18 mouse cellular contexts compared by ENCODE assay signal in genomic region chr9:46684113-46684850, GRCm38 (mm10).
A peak's percentile ranks its signal among the peaks of the same experiment; 100 is the strongest.
DNase-seq lines count a peak whose midpoint lies in the region; ATAC-seq and TF ChIP-seq lines count a peak whose summit lies in the region.
"Had no signal": no experiment of that assay in that cellular context is flagged by ENCODE, and none has a peak within 500 bp of the region (broad histone marks: within the 10 kb centered on the region; RNA-seq: fewer than 3 reads in every experiment).

No protein-coding gene starts in this region.

- no peak overlapping the region for H3K4me3 ChIP-seq in midbrain, embryonic 16.5 days (ENCODE audit: low read depth, low read length)
- H3K4me3 ChIP-seq in midbrain, embryonic 13.5 days (replicated peaks): no peak overlapping the region
- no peak overlapping the region for H3K4me3 ChIP-seq in hindbrain, embryonic 12.5 days
- H3K4me3 ChIP-seq in hindbrain, embryonic 16.5 days (ENCODE audit: low read length): no peak overlapping the region
- H3K4me3 ChIP-seq: embryonic facial prominence, embryonic 13.5 days; forebrain, embryonic 13.5 days; heart, embryonic 13.5 days had no signal

- TF ChIP-seq CTCF in brain, embryonic 14.5 days (IDR thresholded peaks at IDR 0.05; ENCODE audit: borderline replicate concordance, extremely low read depth, insufficient read depth, insufficient read length): no peak

- H3K4me1 ChIP-seq in midbrain, embryonic 16.5 days (ENCODE audit: control insufficient read depth, insufficient read depth, low read length): no peaks in the 10 kb centered on the region
- 0 out of 2 replicates have a peak, but pooled peaks cover 2% of the 10 kb centered on the region for H3K4me1 ChIP-seq in midbrain, embryonic 13.5 days (replicated peaks)
- H3K4me1 ChIP-seq in hindbrain, embryonic 12.5 days: peaks cover 7% of the 10 kb centered on the region; the same call in 1 of the 2 replicates
- H3K4me1 ChIP-seq in hindbrain, embryonic 16.5 days (ENCODE audit: control insufficient read depth, insufficient read depth, low read depth, low read length): peaks cover 2% of the 10 kb centered on the region; the same call in 1 of the 2 replicates
- H3K4me1 ChIP-seq: embryonic facial prominence, embryonic 13.5 days; forebrain, embryonic 13.5 days; heart, embryonic 13.5 days had no signal

- no peak overlapping the region for H3K9ac ChIP-seq in midbrain, embryonic 16.5 days (ENCODE audit: low read depth, low read length)
- H3K9ac ChIP-seq in midbrain, embryonic 13.5 days (replicated peaks): no peak overlapping the region
- H3K9ac ChIP-seq in hindbrain, embryonic 12.5 days: no peak overlapping the region
- H3K9ac ChIP-seq in hindbrain, embryonic 16.5 days (ENCODE audit: low read depth, low read length): no peak overlapping the region
- H3K9ac ChIP-seq: embryonic facial prominence, embryonic 13.5 days; forebrain, embryonic 13.5 days; heart, embryonic 13.5 days had no signal

- no peaks in the 10 kb centered on the region for H3K36me3 ChIP-seq in midbrain, embryonic 16.5 days (ENCODE audit: control insufficient read depth, insufficient read depth, low read length)
- H3K36me3 ChIP-seq in midbrain, embryonic 13.5 days: no peaks in the 10 kb centered on the region
- H3K36me3 ChIP-seq in hindbrain, embryonic 12.5 days: no peaks in the 10 kb centered on the region
- no peaks in the 10 kb centered on the region for H3K36me3 ChIP-seq in hindbrain, embryonic 16.5 days (ENCODE audit: control insufficient read depth, insufficient read depth, low read length)
- H3K36me3 ChIP-seq: embryonic facial prominence, embryonic 13.5 days; heart, embryonic 13.5 days had no signal

- H3K27ac ChIP-seq in midbrain, embryonic 16.5 days (ENCODE audit: low read length): 0 out of 2 replicates have a peak overlapping the region, but pooled peaks have one; percentile 20
- no peak overlapping the region for H3K27ac ChIP-seq in midbrain, embryonic 13.5 days
- peak overlapping the region; percentile 72 for H3K27ac ChIP-seq in hindbrain, embryonic 12.5 days
- no peak overlapping the region for H3K27ac ChIP-seq in hindbrain, embryonic 16.5 days (ENCODE audit: low read depth, low read length)
- H3K27ac ChIP-seq: embryonic facial prominence, embryonic 13.5 days; forebrain, embryonic 13.5 days; heart, embryonic 13.5 days had no signal

- H3K9me3 ChIP-seq in midbrain, embryonic 16.5 days (replicated peaks; ENCODE audit: control insufficient read depth, low read length, poor library complexity, severe bottlenecking): no peaks in the 10 kb centered on the region; the same call in 1 of the 2 replicates
- no peaks in the 10 kb centered on the region for H3K9me3 ChIP-seq in midbrain, embryonic 13.5 days
- H3K9me3 ChIP-seq in hindbrain, embryonic 12.5 days (replicated peaks): no peaks in the 10 kb centered on the region
- H3K9me3 ChIP-seq in hindbrain, embryonic 16.5 days (ENCODE audit: control insufficient read depth, low read length): no peaks in the 10 kb centered on the region
- H3K9me3 ChIP-seq: embryonic facial prominence, embryonic 13.5 days; forebrain, embryonic 13.5 days; heart, embryonic 13.5 days had no signal

- DNase-seq in brain, embryonic 14.5 days (ENCODE audit: low read depth): peak; percentile 52
- no peak for DNase-seq in urinary bladder, postnatal 25 days (ENCODE audit: low spot score)
- DNase-seq in lung, postnatal 4 days: no peak
- DNase-seq in adrenal gland, postnatal 14 days: no peak
- DNase-seq: adrenal gland, adult 8-10 months; cerebellum, adult 11-12 months; cerebellum, adult 9-10 months; cerebellum, postnatal 25 days; gastrocnemius, postnatal 36 days; heart, adult 11 months; heart, postnatal 36 days had no signal

- no peaks in the 10 kb centered on the region for H3K27me3 ChIP-seq in midbrain, embryonic 16.5 days (ENCODE audit: control insufficient read depth, insufficient read depth, low read depth, low read length)
- H3K27me3 ChIP-seq in midbrain, embryonic 13.5 days: no peaks in the 10 kb centered on the region
- H3K27me3 ChIP-seq in hindbrain, embryonic 12.5 days: no peaks in the 10 kb centered on the region
- H3K27me3 ChIP-seq in hindbrain, embryonic 16.5 days (replicated peaks; ENCODE audit: control insufficient read depth, insufficient read depth, low read length): no peaks in the 10 kb centered on the region
- H3K27me3 ChIP-seq: forebrain, embryonic 13.5 days had no signal

- no peak overlapping the region for H3K4me2 ChIP-seq in midbrain, embryonic 16.5 days (ENCODE audit: low read length)
- H3K4me2 ChIP-seq in midbrain, embryonic 13.5 days (replicated peaks): no peak overlapping the region
- no peak overlapping the region for H3K4me2 ChIP-seq in hindbrain, embryonic 12.5 days (replicated peaks)
- H3K4me2 ChIP-seq in hindbrain, embryonic 16.5 days (ENCODE audit: low read length): no peak overlapping the region
- H3K4me2 ChIP-seq: embryonic facial prominence, embryonic 13.5 days; forebrain, embryonic 13.5 days; heart, embryonic 13.5 days had no signal

- ATAC-seq in midbrain, embryonic 16.5 days: no peak
- ATAC-seq in midbrain, embryonic 13.5 days: no peak
- ATAC-seq in hindbrain, embryonic 12.5 days (ENCODE audit: low FRiP score): peak; percentile 67
- ATAC-seq in hindbrain, embryonic 16.5 days: peak; percentile 45
- ATAC-seq: forebrain, embryonic 13.5 days had no signal

- no peak for TF ChIP-seq POLR2A in brain, embryonic 14.5 days (IDR thresholded peaks at IDR 0.05; ENCODE audit: borderline replicate concordance, extremely low read depth, insufficient read depth, insufficient read length, poor library complexity, severe bottlenecking)

- WGBS in midbrain, embryonic 16.5 days: 71% methylated on average over 15 of the region's 15 CpGs
- WGBS in midbrain, embryonic 13.5 days: 78% methylated on average over 15 of the region's 15 CpGs
- WGBS in hindbrain, embryonic 12.5 days: 60% methylated on average over 15 of the region's 15 CpGs
- 50% methylated on average over 15 of the region's 15 CpGs for WGBS in hindbrain, embryonic 16.5 days

Comparison
In these comparisons a context has a peak if more than half of its experiments do, and no peak if none do; other contexts are left out.
1. H3K27ac ChIP-seq: peak in midbrain, embryonic 16.5 days (single experiment) and hindbrain, embryonic 12.5 days (single experiment); none in midbrain, embryonic 13.5 days (single experiment) and hindbrain, embryonic 16.5 days (single experiment).
2. ATAC-seq: peak in hindbrain, embryonic 12.5 days (single experiment) and hindbrain, embryonic 16.5 days (single experiment); none in midbrain, embryonic 16.5 days (single experiment) and midbrain, embryonic 13.5 days (single experiment).